Mouse (Mus musculus) liver, embryonic 12.5 days (tissue): Measurements from ENCODE around the gene Zfhx3. TPM values are rescaled to one million over a fixed set of nuclear protein-coding genes. Genes with fewer than 3 reads are reported as not detected.

Source experiments
- ATAC-seq: fragments of 200-750 bp; cut with Nextera tagmentation; 2 replicates; pipeline ENCODE4 v1.8.0; 2017; ENCODE audit warnings: moderate number of reproducible peaks, mild to moderate bottlenecking, moderate library complexity
- H3K27ac ChIP-seq: fragments of 300-500 bp; sonication (generic); 2 replicates; pipeline ENCODE4 v1.5.1; 2016; ENCODE audit warnings: mild to moderate bottlenecking
- H3K27me3 ChIP-seq: fragments of 300-500 bp; sonication (generic); replicated peaks from 2 replicates; pipeline ENCODE4 v1.6.1; 2016; ENCODE audit warnings: mild to moderate bottlenecking, moderate library complexity
- H3K36me3 ChIP-seq: fragments of 300-500 bp; sonication (generic); 2 replicates; pipeline ENCODE4 v1.6.1; 2016; ENCODE audit warnings: mild to moderate bottlenecking, moderate library complexity
- H3K4me1 ChIP-seq: fragments of 300-500 bp; sonication (generic); 2 replicates; pipeline ENCODE4 v1.6.1; 2016
- H3K4me2 ChIP-seq: fragments of 300-500 bp; sonication (generic); 2 replicates; pipeline ENCODE4 v1.6.1; 2016; ENCODE audit warnings: mild to moderate bottlenecking, moderate library complexity
- H3K4me3 ChIP-seq: fragments of 300-500 bp; sonication (generic); 2 replicates; pipeline ENCODE4 v1.5.1; 2016; ENCODE audit warnings: mild to moderate bottlenecking, moderate library complexity
- H3K9ac ChIP-seq: fragments of 300-500 bp; sonication (generic); 2 replicates; pipeline ENCODE4 v1.6.1; 2016; ENCODE audit warnings: mild to moderate bottlenecking, moderate library complexity
- H3K9me3 ChIP-seq: fragments of 300-500 bp; sonication (generic); replicated peaks from 2 replicates; pipeline ENCODE4 v1.6.1; 2016; ENCODE audit warnings: mild to moderate bottlenecking, moderate library complexity
- WGBS: fragments of 180-500 bp; shearing (Covaris S2); methylation state at CpG from one replicate; pipeline ENCODE4 v1.1.7; 2016; ENCODE audit not compliant: insufficient replicate concordance; 5-methylcytosine and 5-hydroxymethylcytosine counted together
- polyA plus RNA-seq: library from polyadenylated mRNA; unstranded; fragments of >200 nt; fragmentation: Nextera tagmentation; extraction: Ambion mirVana; gene quantifications from 2 replicates; pipeline ENCODE4 v1.2.1, GENCODE M21; 2016

Zfhx3 gene
- polyA plus RNA-seq, 1 experiment from 2014 or later = 2.4 TPM

GRCm38 (mm10) chr8:108709928-108710606, 767.6 kb downstream of the Zfhx3 start:
- no peak overlapping the region for H3K9ac ChIP-seq
- 42% methylated on average over 13 of the region's 13 CpGs for WGBS
- H3K4me1 ChIP-seq = peaks cover 67% of the 10 kb centered on the region
- H3K27ac ChIP-seq = no peak overlapping the region
- no peaks in the 10 kb centered on the region for H3K9me3 ChIP-seq
- no peaks in the 10 kb centered on the region for H3K36me3 ChIP-seq
- H3K27me3 ChIP-seq = peaks cover 91% of the 10 kb centered on the region
- H3K4me3 ChIP-seq = no peak overlapping the region
- no peak overlapping the region for H3K4me2 ChIP-seq
- ATAC-seq = no peak

GRCm38 (mm10) chr8:108710607-108711489, 768.4 kb downstream of the Zfhx3 start:
- Histone ChIP-seq H3K9ac (no peak overlapping the region), H3K27me3 (peaks cover 91% of the 10 kb centered on the region), H3K4me3 (no peak overlapping the region), H3K4me2 (no peak overlapping the region), H3K4me1 (peaks cover 73% of the 10 kb centered on the region), H3K9me3 (no peaks in the 10 kb centered on the region), H3K36me3 (no peaks in the 10 kb centered on the region), H3K27ac (no peak overlapping the region)
- WGBS = 19% methylated on average over 8 of the region's 8 CpGs
- no peak for ATAC-seq

GRCm38 (mm10) chr8:108711490-108711793, 769.0 kb downstream of the Zfhx3 start:
- no peak overlapping the region for H3K9ac ChIP-seq
- WGBS = 50% methylated on average over 5 of the region's 5 CpGs
- peaks cover 73% of the 10 kb centered on the region for H3K4me1 ChIP-seq
- no peak overlapping the region for H3K27ac ChIP-seq
- no peak overlapping the region for H3K4me2 ChIP-seq
- H3K9me3 ChIP-seq = no peaks in the 10 kb centered on the region
- peaks cover 91% of the 10 kb centered on the region for H3K27me3 ChIP-seq
- no peak for ATAC-seq
- H3K36me3 ChIP-seq = no peaks in the 10 kb centered on the region
- H3K4me3 ChIP-seq = no peak overlapping the region

- Histone ChIP-seq H3K27me3 (peaks cover 91% of the 10 kb centered on the region), H3K4me3 (no peak overlapping the region), H3K9me3 (no peaks in the 10 kb centered on the region), H3K4me2 (peak overlapping the region; percentile 13; the same call in 1 of the 2 replicates), H3K4me1 (peaks cover 73% of the 10 kb centered on the region), H3K36me3 (no peaks in the 10 kb centered on the region), H3K27ac (peak overlapping the region; percentile 28; the same call in 1 of the 2 replicates), H3K9ac (no peak overlapping the region)
- WGBS = 45% methylated on average over 14 of the region's 14 CpGs
- no peak for ATAC-seq
Measured at GRCm38 (mm10) chr8:108712001-108712411, 769.6 kb downstream of the Zfhx3 start.

GRCm38 (mm10) chr8:108712607-108713006, 770.2 kb downstream of the Zfhx3 start:
- WGBS = 55% methylated on average over 4 of the region's 4 CpGs
- Histone ChIP-seq H3K9ac (no peak overlapping the region), H3K36me3 (no peaks in the 10 kb centered on the region), H3K4me1 (peaks cover 73% of the 10 kb centered on the region), H3K27me3 (peaks cover 91% of the 10 kb centered on the region), H3K27ac (no peak overlapping the region), H3K4me2 (0 out of 2 replicates have a peak overlapping the region, but pooled peaks have one; percentile 13), H3K4me3 (no peak overlapping the region), H3K9me3 (no peaks in the 10 kb centered on the region)
- ATAC-seq = no peak

- Histone ChIP-seq H3K4me3 (peak overlapping the region; percentile 62; the same call in 1 of the 2 replicates), H3K27ac (0 out of 2 replicates have a peak overlapping the region, but pooled peaks have one; percentile 78), H3K9me3 (no peaks in the 10 kb centered on the region), H3K27me3 (peaks cover 91% of the 10 kb centered on the region), H3K4me1 (peaks cover 79% of the 10 kb centered on the region), H3K9ac (peak overlapping the region; percentile 66), H3K4me2 (peak overlapping the region; percentile 78), H3K36me3 (no peaks in the 10 kb centered on the region)
- no peak for ATAC-seq
- WGBS = 40% methylated on average over 19 of the region's 19 CpGs
Measured at GRCm38 (mm10) chr8:108713346-108714142, 771.1 kb downstream of the Zfhx3 start.

- peak overlapping the region; percentile 78 for H3K4me2 ChIP-seq
- peaks cover 90% of the 10 kb centered on the region for H3K27me3 ChIP-seq
- ATAC-seq = no peak
- H3K36me3 ChIP-seq = no peaks in the 10 kb centered on the region
- H3K27ac ChIP-seq = peak overlapping the region; percentile 78
- 4% methylated on average over 21 of the region's 21 CpGs for WGBS
- H3K4me3 ChIP-seq = peak overlapping the region; percentile 62
- H3K9me3 ChIP-seq = no peaks in the 10 kb centered on the region
- H3K9ac ChIP-seq = peak overlapping the region; percentile 66
- peaks cover 75% of the 10 kb centered on the region for H3K4me1 ChIP-seq
Measured at GRCm38 (mm10) chr8:108714143-108714635, 771.7 kb downstream of the Zfhx3 start.

GRCm38 (mm10) chr8:108714636-108715415, 772.4 kb downstream of the Zfhx3 start:
- peaks cover 73% of the 10 kb centered on the region for H3K4me1 ChIP-seq
- peak; percentile 66 for ATAC-seq
- peak overlapping the region; percentile 66 for H3K9ac ChIP-seq
- H3K4me2 ChIP-seq = peak overlapping the region; percentile 78
- WGBS = under 1% methylated on average over 56 of the region's 84 CpGs
- peak overlapping the region; percentile 62 for H3K4me3 ChIP-seq
- H3K36me3 ChIP-seq = no peaks in the 10 kb centered on the region
- H3K9me3 ChIP-seq = no peaks in the 10 kb centered on the region
- H3K27me3 ChIP-seq = peaks cover 89% of the 10 kb centered on the region
- H3K27ac ChIP-seq = peak overlapping the region; percentile 78

GRCm38 (mm10) chr8:108715416-108715948, 773.0 kb downstream of the Zfhx3 start:
- H3K9ac ChIP-seq = peak overlapping the region; percentile 66; the same call in 1 of the 2 replicates
- no peaks in the 10 kb centered on the region for H3K9me3 ChIP-seq
- peaks cover 90% of the 10 kb centered on the region for H3K27me3 ChIP-seq
- H3K4me1 ChIP-seq = peaks cover 77% of the 10 kb centered on the region
- H3K27ac ChIP-seq = no peak overlapping the region
- 16% methylated on average over 10 of the region's 11 CpGs for WGBS
- H3K4me2 ChIP-seq = peak overlapping the region; percentile 78
- H3K36me3 ChIP-seq = no peaks in the 10 kb centered on the region
- H3K4me3 ChIP-seq = peak overlapping the region; percentile 62
- 0 out of 2 replicates have a peak, but pooled peaks have one; percentile 10 for ATAC-seq

GRCm38 (mm10) chr8:108716291-108716811, 773.9 kb downstream of the Zfhx3 start:
- peaks cover 88% of the 10 kb centered on the region for H3K27me3 ChIP-seq
- no peak overlapping the region for H3K4me3 ChIP-seq
- H3K4me1 ChIP-seq = peaks cover 74% of the 10 kb centered on the region
- peak overlapping the region; percentile 29 for H3K4me2 ChIP-seq
- no peak for ATAC-seq
- H3K9ac ChIP-seq = no peak overlapping the region
- WGBS = 43% methylated on average over 7 of the region's 7 CpGs
- H3K27ac ChIP-seq = no peak overlapping the region
- H3K9me3 ChIP-seq = no peaks in the 10 kb centered on the region
- no peaks in the 10 kb centered on the region for H3K36me3 ChIP-seq
